Mouse (Mus musculus) spleen, adult 2 months (tissue): ENCODE data around the gene Foxo3.

Source experiments
- CTCF ChIP-seq: fragments of 200-500 bp; IDR thresholded peaks from 2 replicates; pipeline ENCODE4 v1.5.1; 2011; ENCODE audit warnings: mild to moderate bottlenecking, inconsistent platforms; ENCODE audit not compliant: insufficient read depth, insufficient read length, insufficient replicate concordance; ENCODE audit errors: extremely low read depth
- POLR2A ChIP-seq: fragments of 200-500 bp; IDR thresholded peaks from 2 replicates; pipeline ENCODE4 v1.6.1; 2011; ENCODE audit warnings: low read depth, low read length, inconsistent platforms

GRCm38 (mm10) chr10:42186941-42187401 lies 89.6 kb downstream of the Foxo3 start:
- no peak for TF ChIP-seq POLR2A
- no peak for TF ChIP-seq CTCF
